Mouse (Mus musculus) heart, adult 2 months (tissue): ENCODE results near the gene Gm32742. TPM values are rescaled to one million over a fixed set of nuclear protein-coding genes. Genes with fewer than 3 reads are reported as not detected.

ENCODE experiments used
- DNase-seq, 2 experiments: peaks; one replicate each; pipeline ENCODE4 v3.0.0; 2021
- H3K27ac ChIP-seq: fragments of 200-600 bp; 2 replicates; pipeline ENCODE4 v1.8.1; 2022
- H3K27me3 ChIP-seq: fragments of 200-500 bp; 2 replicates; pipeline ENCODE4 v1.6.1; 2012; ENCODE audit warnings: mild to moderate bottlenecking, low read length, inconsistent platforms, mixed read lengths; ENCODE audit not compliant: control insufficient read depth, insufficient read depth
- H3K36me3 ChIP-seq: fragments of 200-500 bp; 2 replicates; pipeline ENCODE4 v1.6.1; 2012; ENCODE audit warnings: low read length, inconsistent platforms; ENCODE audit not compliant: control insufficient read depth, insufficient read depth
- H3K4me1 ChIP-seq: fragments of 200-500 bp; 2 replicates; pipeline ENCODE4 v1.6.1; 2011; ENCODE audit warnings: low read length; ENCODE audit not compliant: control insufficient read depth, insufficient read depth
- H3K4me3 ChIP-seq: fragments of 200-600 bp; 2 replicates; pipeline ENCODE4 v1.8.1; 2022
- H3K79me2 ChIP-seq: fragments of 200-500 bp; replicated peaks from 2 replicates; pipeline ENCODE4 v1.6.1; 2012; ENCODE audit warnings: mild to moderate bottlenecking, inconsistent platforms, low read length, moderate library complexity, mixed read lengths; ENCODE audit not compliant: control insufficient read depth, insufficient read depth
- H3K9ac ChIP-seq: fragments of 200-500 bp; 2 replicates; pipeline ENCODE4 v1.6.1; 2012; ENCODE audit warnings: low read depth, mild to moderate bottlenecking, control low read depth, inconsistent platforms, low read length, mixed read lengths
- CTCF ChIP-seq: fragments of 200-600 bp; IDR thresholded peaks from 2 replicates; pipeline ENCODE4 v1.8.1; 2022; ENCODE audit warnings: antibody characterized with exemption, mild to moderate bottlenecking, moderate library complexity
- EP300 ChIP-seq: fragments of 200-500 bp; IDR thresholded peaks from 2 replicates; pipeline ENCODE4 v1.6.1; 2011; ENCODE audit warnings: low read depth, low read length, control low read depth; ENCODE audit not compliant: insufficient read depth
- POLR2A ChIP-seq: fragments of 200-500 bp; IDR thresholded peaks from 2 replicates; pipeline ENCODE4 v1.6.1; 2011; ENCODE audit warnings: mild to moderate bottlenecking, low read depth, low read length, control low read depth; ENCODE audit not compliant: insufficient read depth
- WGBS: fragments of 180-500 bp; shearing (Covaris S2); methylation state at CpG from one replicate; pipeline ENCODE4 v1.1.7; 2018; 5-methylcytosine and 5-hydroxymethylcytosine counted together
- intact Hi-C: fragments of 180-260 bp; cut with DNase I; formaldehyde crosslinking; loops from one replicate; pipeline ENCODE4 v1.15.1; 2025
- polyA plus RNA-seq: library from polyadenylated mRNA; depleted of rRNA; stranded (reverse); fragments of >200 nt; gene quantifications from 2 replicates; pipeline ENCODE4 v1.2.3, GENCODE M21; 2012
- total RNA-seq, 2 experiments: library from RNA; stranded (reverse); gene quantifications; 2 replicates each; pipeline ENCODE4 v1.2.3; 2021

Gene Gm32742
- total and polyA plus RNA-seq, 3 experiments, result 0.23 TPM; not detected in 2

- WGBS, result 93% methylated on average over 1 of the region's 1 CpGs
- Histone ChIP-seq H3K27ac (no peak overlapping the region), H3K9ac (no peak overlapping the region), H3K36me3 (no peaks in the 10 kb centered on the region), H3K4me3 (no peak overlapping the region), H3K27me3 (no peaks in the 10 kb centered on the region), H3K79me2 (no peaks in the 10 kb centered on the region), H3K4me1 (no peaks in the 10 kb centered on the region)
- TF ChIP-seq EP300 (no peak), CTCF (0 out of 2 replicates have a peak, but pooled peaks have one; percentile 7)
- intact Hi-C loops, result no loop called here
- no peak for DNase-seq
Observed at GRCm38 (mm10) chr9:51178297-51178696, 13.0 kb upstream of the Gm32742 start.

GRCm38 (mm10) chr9:51175722-51176121 lies 10.4 kb upstream of the Gm32742 start:
- H3K36me3 ChIP-seq, result no peaks in the 10 kb centered on the region
- H3K27me3 ChIP-seq, result no peaks in the 10 kb centered on the region
- no peak for DNase-seq
- H3K4me3 ChIP-seq, result no peak overlapping the region
- TF ChIP-seq POLR2A, result no peak
- no peak for TF ChIP-seq CTCF
- TF ChIP-seq EP300, result no peak
- intact Hi-C loops, result no loop called here
- H3K4me1 ChIP-seq, result no peaks in the 10 kb centered on the region
- H3K9ac ChIP-seq, result no peak overlapping the region
- H3K79me2 ChIP-seq, result no peaks in the 10 kb centered on the region
- H3K27ac ChIP-seq, result no peak overlapping the region
- WGBS, result 94% methylated on average over 1 of the region's 1 CpGs

- DNase-seq, result no peak
- Histone ChIP-seq H3K4me3 (no peak overlapping the region), H3K4me1 (no peaks in the 10 kb centered on the region), H3K79me2 (no peaks in the 10 kb centered on the region), H3K36me3 (no peaks in the 10 kb centered on the region), H3K27me3 (no peaks in the 10 kb centered on the region), H3K9ac (no peak overlapping the region), H3K27ac (no peak overlapping the region)
- TF ChIP-seq POLR2A (no peak), CTCF (no peak), EP300 (no peak)
- 37% methylated on average over 8 of the region's 8 CpGs for WGBS
- intact Hi-C loops, result no loop called here
Observed at GRCm38 (mm10) chr9:51174890-51175464, 9.7 kb upstream of the Gm32742 start.

- Histone ChIP-seq H3K4me1 (no peaks in the 10 kb centered on the region), H3K27me3 (no peaks in the 10 kb centered on the region), H3K79me2 (no peaks in the 10 kb centered on the region), H3K36me3 (no peaks in the 10 kb centered on the region), H3K9ac (no peak overlapping the region), H3K27ac (no peak overlapping the region), H3K4me3 (no peak overlapping the region)
- no peak for DNase-seq
- TF ChIP-seq CTCF (no peak), EP300 (no peak), POLR2A (no peak)
- 71% methylated on average over 6 of the region's 6 CpGs for WGBS
- intact Hi-C loops, result no loop called here
Observed at GRCm38 (mm10) chr9:51170298-51170697, 5.0 kb upstream of the Gm32742 start.

GRCm38 (mm10) chr9:51169133-51169532 lies 3.8 kb upstream of the Gm32742 start:
- Histone ChIP-seq H3K36me3 (no peaks in the 10 kb centered on the region), H3K27ac (no peak overlapping the region), H3K27me3 (no peaks in the 10 kb centered on the region), H3K79me2 (no peaks in the 10 kb centered on the region), H3K4me3 (no peak overlapping the region), H3K9ac (no peak overlapping the region), H3K4me1 (no peaks in the 10 kb centered on the region)
- intact Hi-C loops, result no loop called here
- no peak for DNase-seq
- no peak for TF ChIP-seq CTCF
- WGBS, result 83% methylated on average over 7 of the region's 7 CpGs

GRCm38 (mm10) chr9:51168698-51169097 lies 3.4 kb upstream of the Gm32742 start:
- Histone ChIP-seq H3K9ac (no peak overlapping the region), H3K27me3 (no peaks in the 10 kb centered on the region), H3K4me3 (no peak overlapping the region), H3K27ac (no peak overlapping the region), H3K36me3 (no peaks in the 10 kb centered on the region), H3K79me2 (no peaks in the 10 kb centered on the region), H3K4me1 (no peaks in the 10 kb centered on the region)
- no peak for DNase-seq
- 70% methylated on average over 5 of the region's 5 CpGs for WGBS
- intact Hi-C loops, result no loop called here
- no peak for TF ChIP-seq CTCF
- TF ChIP-seq EP300, result no peak
- no peak for TF ChIP-seq POLR2A
